Mouse (Mus musculus) midbrain, embryonic 13.5 days (tissue): ENCODE data around the gene Erbin. TPM values are rescaled to one million over a fixed set of nuclear protein-coding genes. Genes with fewer than 3 reads are reported as not detected.
A peak's percentile ranks its signal among the peaks of the same experiment; 100 is the strongest.

Source experiments
- ATAC-seq: fragments of 200-750 bp; cut with Nextera tagmentation; 2 replicates; pipeline ENCODE4 v1.8.0; 2017; ENCODE audit warnings: mild to moderate bottlenecking, moderate TSS enrichment, moderate library complexity
- H3K27ac ChIP-seq: fragments of 300-500 bp; sonication (generic); 2 replicates; pipeline ENCODE4 v1.5.1; 2015; ENCODE audit warnings: inconsistent platforms, mild to moderate bottlenecking, moderate library complexity
- H3K27me3 ChIP-seq: fragments of 300-500 bp; sonication (generic); 2 replicates; pipeline ENCODE4 v1.6.1; 2015; ENCODE audit warnings: mild to moderate bottlenecking, inconsistent platforms
- H3K36me3 ChIP-seq: fragments of 300-500 bp; sonication (generic); 2 replicates; pipeline ENCODE4 v1.6.1; 2015; ENCODE audit warnings: mild to moderate bottlenecking, inconsistent platforms
- H3K4me1 ChIP-seq: fragments of 300-500 bp; sonication (generic); replicated peaks from 2 replicates; pipeline ENCODE4 v1.6.1; 2015; ENCODE audit warnings: inconsistent platforms
- H3K4me2 ChIP-seq: fragments of 300-500 bp; sonication (generic); replicated peaks from 2 replicates; pipeline ENCODE4 v1.6.1; 2015; ENCODE audit warnings: moderate library complexity, mild to moderate bottlenecking, inconsistent platforms
- H3K4me3 ChIP-seq: fragments of 300-500 bp; sonication (generic); replicated peaks from 2 replicates; pipeline ENCODE4 v1.5.1; 2015; ENCODE audit warnings: mild to moderate bottlenecking, inconsistent platforms
- H3K9ac ChIP-seq: fragments of 300-500 bp; sonication (generic); replicated peaks from 2 replicates; pipeline ENCODE4 v1.6.1; 2015; ENCODE audit warnings: mild to moderate bottlenecking, inconsistent platforms
- H3K9me3 ChIP-seq: fragments of 300-500 bp; sonication (generic); 2 replicates; pipeline ENCODE4 v1.6.1; 2016; ENCODE audit warnings: mild to moderate bottlenecking, inconsistent platforms
- WGBS: fragments of 180-500 bp; shearing (Covaris S2); methylation state at CpG from one replicate; pipeline ENCODE4 v1.1.7; 2015; 5-methylcytosine and 5-hydroxymethylcytosine counted together
- polyA plus RNA-seq: library from polyadenylated mRNA; unstranded; fragments of >200 nt; fragmentation: Nextera tagmentation; extraction: Ambion mirVana; gene quantifications from 2 replicates; pipeline ENCODE4 v1.2.1, GENCODE M21; 2015

Erbin gene
- polyA plus RNA-seq, 1 experiment from 2014 or later = 12.0 TPM

- Histone ChIP-seq H3K9me3 (no peaks in the 10 kb centered on the region), H3K27ac (no peak overlapping the region), H3K36me3 (no peaks in the 10 kb centered on the region), H3K4me2 (no peak overlapping the region), H3K9ac (no peak overlapping the region), H3K4me3 (no peak overlapping the region), H3K27me3 (no peaks in the 10 kb centered on the region), H3K4me1 (peaks cover 12% of the 10 kb centered on the region)
- 50% methylated on average over 6 of the region's 6 CpGs for WGBS
- ATAC-seq = no peak
Observed at GRCm38 (mm10) chr13:103924586-103924985, 4.3 kb upstream of the Erbin start.

- WGBS = 80% methylated on average over 6 of the region's 6 CpGs
- no peak overlapping the region for H3K9ac ChIP-seq
- no peak for ATAC-seq
Observed at GRCm38 (mm10) chr13:103923402-103924065, 3.2 kb upstream of the Erbin start.

DNA sequence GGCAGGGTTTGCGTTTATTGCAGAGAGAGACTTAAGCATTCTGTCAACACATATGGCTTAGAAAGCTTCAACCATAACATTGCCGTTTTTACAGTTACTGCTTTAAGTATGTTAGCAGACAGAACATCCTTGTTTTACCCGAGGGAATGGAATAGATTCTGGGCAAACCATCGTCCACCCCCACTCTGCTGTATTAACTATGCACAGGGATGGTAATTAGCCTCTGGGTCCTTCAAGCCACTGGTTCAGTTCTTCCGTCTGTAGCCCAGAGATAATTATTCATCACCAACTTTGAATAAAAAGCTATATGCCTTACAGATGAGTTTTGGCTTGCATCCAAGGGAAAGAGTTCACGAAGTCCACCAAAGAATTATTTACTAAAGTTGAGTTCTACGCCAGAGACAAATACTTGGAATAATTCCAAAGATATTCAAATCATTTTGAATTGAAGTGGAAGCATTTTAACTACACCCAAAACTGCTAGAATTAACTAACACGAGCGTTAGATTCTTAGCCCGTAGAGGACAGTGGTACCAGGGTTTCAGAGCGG lies 1.6 kb upstream of the Erbin start:
- Histone ChIP-seq H3K4me1 (peaks cover 29% of the 10 kb centered on the region), H3K9ac (peak overlapping the region; percentile 98), H3K4me3 (peak overlapping the region; percentile 94), H3K27ac (peak overlapping the region; percentile 100), H3K4me2 (peak overlapping the region; percentile 91), H3K9me3 (no peaks in the 10 kb centered on the region), H3K27me3 (no peaks in the 10 kb centered on the region), H3K36me3 (no peaks in the 10 kb centered on the region)
- peak; percentile 49 for ATAC-seq
- WGBS = 11% methylated on average over 11 of the region's 11 CpGs

More at GRCm38 (mm10) chr13:103923402-103924065, 3.2 kb upstream of the Erbin start:
- H3K9me3 ChIP-seq = no peaks in the 10 kb centered on the region
- H3K36me3 ChIP-seq = no peaks in the 10 kb centered on the region
- no peak overlapping the region for H3K4me2 ChIP-seq
- H3K27ac ChIP-seq = no peak overlapping the region
- H3K27me3 ChIP-seq = no peaks in the 10 kb centered on the region
- H3K4me3 ChIP-seq = no peak overlapping the region
- peaks cover 18% of the 10 kb centered on the region for H3K4me1 ChIP-seq

- H3K4me1 ChIP-seq = peaks cover 36% of the 10 kb centered on the region
- peak overlapping the region; percentile 98 for H3K9ac ChIP-seq
- under 1% methylated on average over 66 of the region's 125 CpGs for WGBS
- peak overlapping the region; percentile 100 for H3K27ac ChIP-seq
- no peaks in the 10 kb centered on the region for H3K27me3 ChIP-seq
- H3K36me3 ChIP-seq = no peaks in the 10 kb centered on the region
- H3K4me2 ChIP-seq = peak overlapping the region; percentile 91
- peak; percentile 95 for ATAC-seq
- H3K4me3 ChIP-seq = peak overlapping the region; percentile 94
- no peaks in the 10 kb centered on the region for H3K9me3 ChIP-seq
Observed at GRCm38 (mm10) chr13:103920933-103921830, 868 bp upstream of the Erbin start.

DNA sequence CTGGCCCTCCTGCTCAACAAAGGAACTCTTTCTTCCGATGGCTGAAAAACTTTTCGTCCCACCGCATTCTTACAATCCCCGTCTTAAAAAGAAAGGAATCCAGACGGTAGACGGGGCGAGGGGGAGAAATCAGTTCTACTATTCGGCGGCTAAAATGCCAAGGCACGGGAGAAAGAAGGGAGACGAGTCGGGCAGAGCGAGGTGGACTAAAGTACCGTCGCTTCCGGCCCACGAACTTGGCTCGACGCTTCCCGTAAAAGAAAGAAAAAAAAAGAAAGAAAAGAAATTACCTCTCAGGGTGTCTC lies 406 bp downstream of the Erbin start:
- peak overlapping the region; percentile 98 for H3K9ac ChIP-seq
- WGBS = 0% methylated on average over 20 of the region's 20 CpGs

DNA sequence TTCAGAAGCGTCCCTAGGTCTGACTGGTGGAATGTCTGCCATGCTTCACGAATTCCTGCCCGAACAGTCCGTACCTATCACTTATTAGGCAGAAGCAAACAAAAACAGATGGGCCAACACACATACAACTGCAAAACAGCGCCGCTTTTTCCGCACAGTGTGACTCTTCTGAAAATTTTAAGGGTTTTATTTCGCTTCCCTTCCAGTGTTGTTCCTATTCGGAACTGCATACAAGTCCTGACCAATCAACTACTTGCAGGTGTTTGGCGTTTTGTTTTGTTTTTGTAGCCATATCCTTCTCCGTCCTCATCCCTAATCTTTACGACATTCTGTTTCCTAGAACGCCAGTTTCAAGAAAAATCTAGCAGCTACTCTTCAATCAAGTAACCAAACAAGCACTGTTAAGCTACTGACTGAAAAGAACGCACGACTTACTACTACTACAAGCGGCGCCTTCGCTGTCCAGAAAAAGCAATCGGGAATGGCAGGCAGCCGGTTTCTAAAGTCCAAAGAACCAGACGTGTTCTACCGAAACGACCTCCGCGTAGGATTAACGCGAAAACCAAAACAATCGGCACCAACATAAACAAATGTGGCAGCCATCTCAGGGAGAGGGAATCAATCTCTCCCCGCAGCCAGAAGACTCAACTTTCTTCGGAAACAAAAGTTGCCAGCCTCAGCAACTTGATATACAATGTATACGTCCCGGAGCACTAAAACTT lies 919 bp downstream of the Erbin start:
- under 1% methylated on average over 32 of the region's 32 CpGs for WGBS
- ATAC-seq = no peak

More for the DNA sequence above, 406 bp downstream of the Erbin start:
- Histone ChIP-seq H3K36me3 (no peaks in the 10 kb centered on the region), H3K4me2 (peak overlapping the region; percentile 91), H3K27ac (peak overlapping the region; percentile 100), H3K9me3 (no peaks in the 10 kb centered on the region), H3K4me3 (peak overlapping the region; percentile 94), H3K4me1 (peaks cover 37% of the 10 kb centered on the region), H3K27me3 (no peaks in the 10 kb centered on the region)
- no peak for ATAC-seq

DNA sequence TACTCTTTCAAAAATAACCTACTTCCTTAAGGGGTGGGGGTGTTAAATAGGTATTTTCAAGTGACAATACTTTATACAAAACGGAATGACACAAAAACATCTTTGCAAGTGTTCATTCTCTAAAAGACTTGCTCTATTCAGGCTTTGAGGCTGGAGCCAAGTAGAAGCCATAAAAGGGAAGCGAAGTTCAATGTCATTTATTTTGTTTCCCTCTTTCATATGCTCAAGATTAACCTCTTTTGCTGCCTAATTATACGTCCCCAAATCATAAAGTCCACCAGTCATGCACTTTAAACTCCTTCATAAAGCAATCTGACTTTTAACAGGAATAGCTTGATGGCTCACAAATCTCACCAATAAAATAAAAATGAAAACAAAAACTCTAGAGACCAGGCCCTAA lies 1.9 kb downstream of the Erbin start:
- Histone ChIP-seq H3K36me3 (no peaks in the 10 kb centered on the region), H3K27ac (no peak overlapping the region), H3K9ac (peak overlapping the region; percentile 98), H3K9me3 (no peaks in the 10 kb centered on the region), H3K4me1 (peaks cover 40% of the 10 kb centered on the region), H3K4me3 (peak overlapping the region; percentile 94), H3K4me2 (peak overlapping the region; percentile 91), H3K27me3 (no peaks in the 10 kb centered on the region)
- no peak for ATAC-seq
- 20% methylated on average over 3 of the region's 3 CpGs for WGBS

More for the DNA sequence above, 919 bp downstream of the Erbin start:
- peak overlapping the region; percentile 94 for H3K4me3 ChIP-seq
- H3K4me2 ChIP-seq = peak overlapping the region; percentile 91
- no peaks in the 10 kb centered on the region for H3K9me3 ChIP-seq
- H3K36me3 ChIP-seq = no peaks in the 10 kb centered on the region
- no peaks in the 10 kb centered on the region for H3K27me3 ChIP-seq
- peak overlapping the region; percentile 100 for H3K27ac ChIP-seq
- H3K9ac ChIP-seq = peak overlapping the region; percentile 98
- H3K4me1 ChIP-seq = peaks cover 38% of the 10 kb centered on the region

GRCm38 (mm10) chr13:103914114-103914736 lies 6.1 kb downstream of the Erbin start:
- Histone ChIP-seq H3K4me3 (no peak overlapping the region), H3K27ac (no peak overlapping the region), H3K9ac (no peak overlapping the region), H3K4me1 (peaks cover 29% of the 10 kb centered on the region), H3K27me3 (no peaks in the 10 kb centered on the region), H3K4me2 (no peak overlapping the region), H3K36me3 (no peaks in the 10 kb centered on the region), H3K9me3 (no peaks in the 10 kb centered on the region)
- 87% methylated on average over 4 of the region's 4 CpGs for WGBS
- no peak for ATAC-seq

GRCm38 (mm10) chr13:103912351-103912750 lies 8.0 kb downstream of the Erbin start:
- Histone ChIP-seq H3K9me3 (no peaks in the 10 kb centered on the region), H3K9ac (no peak overlapping the region), H3K27ac (no peak overlapping the region), H3K4me1 (peaks cover 15% of the 10 kb centered on the region), H3K27me3 (no peaks in the 10 kb centered on the region), H3K4me3 (no peak overlapping the region), H3K36me3 (no peaks in the 10 kb centered on the region), H3K4me2 (no peak overlapping the region)
- no peak for ATAC-seq
- 89% methylated on average over 3 of the region's 3 CpGs for WGBS

- Histone ChIP-seq H3K27me3 (no peaks in the 10 kb centered on the region), H3K9me3 (no peaks in the 10 kb centered on the region), H3K9ac (no peak overlapping the region), H3K27ac (no peak overlapping the region), H3K4me1 (0 out of 2 replicates have a peak, but pooled peaks cover 3% of the 10 kb centered on the region), H3K4me2 (no peak overlapping the region), H3K4me3 (no peak overlapping the region), H3K36me3 (no peaks in the 10 kb centered on the region)
- ATAC-seq = no peak
- 98% methylated on average over 1 of the region's 1 CpGs for WGBS
Observed at GRCm38 (mm10) chr13:103910598-103910997, 9.7 kb downstream of the Erbin start.

DNA sequence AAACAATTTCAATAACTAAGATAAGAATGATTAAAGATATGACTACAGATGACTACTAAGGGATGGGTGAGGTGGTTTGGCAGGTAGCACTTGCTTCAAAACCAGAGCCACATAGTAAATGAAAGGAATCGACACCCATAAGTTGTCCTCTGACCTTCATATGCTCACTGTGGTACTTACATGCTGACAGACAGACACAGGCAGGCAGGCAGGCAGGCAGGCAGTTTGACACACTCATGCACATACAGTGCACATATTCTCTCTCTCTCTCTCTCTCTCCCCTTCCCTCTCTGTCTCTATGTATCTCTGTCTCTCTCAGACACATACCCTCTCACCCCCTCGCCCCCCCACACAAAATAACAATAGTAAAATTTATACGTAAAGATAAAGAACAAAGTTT lies 10.4 kb downstream of the Erbin start:
- H3K4me3 ChIP-seq = no peak overlapping the region
- H3K27me3 ChIP-seq = no peaks in the 10 kb centered on the region
- WGBS = 91% methylated on average over 3 of the region's 3 CpGs
- H3K9ac ChIP-seq = no peak overlapping the region
- H3K4me1 ChIP-seq = 0 out of 2 replicates have a peak, but pooled peaks cover 3% of the 10 kb centered on the region
- no peaks in the 10 kb centered on the region for H3K9me3 ChIP-seq
- H3K4me2 ChIP-seq = no peak overlapping the region
- ATAC-seq = no peak
- H3K36me3 ChIP-seq = no peaks in the 10 kb centered on the region
- no peak overlapping the region for H3K27ac ChIP-seq
